Mouse (Mus musculus) mature B cell (primary cell): ENCODE data around the gene Opcml.

ENCODE experiments used
- in situ Hi-C: fragments of 300-500 bp; cut with MboI; formaldehyde crosslinking; loops from 2 replicates; pipeline ENCODE4 v1.14.3; 2019

Gene Opcml

DNA sequence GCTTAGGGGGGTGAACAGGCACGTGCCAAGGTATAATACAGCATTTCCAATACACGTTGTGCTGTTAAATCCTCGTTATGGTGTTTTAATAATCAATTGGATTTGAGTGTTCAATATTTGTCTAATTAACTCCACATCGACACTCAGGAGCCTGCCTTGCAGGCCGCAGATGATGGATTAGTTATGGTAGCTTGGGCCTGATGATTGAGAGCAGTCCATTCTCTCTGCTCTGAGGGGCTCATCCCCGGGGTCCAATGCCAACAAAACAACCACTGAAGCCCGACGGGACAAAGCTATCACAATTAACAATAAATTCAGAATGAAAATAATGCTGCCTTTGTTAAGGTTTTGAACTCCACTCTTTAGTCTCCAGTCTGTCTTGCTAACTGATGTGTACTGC is 641.6 kb downstream of the Opcml start:
- in situ Hi-C loops: no loop called here

DNA sequence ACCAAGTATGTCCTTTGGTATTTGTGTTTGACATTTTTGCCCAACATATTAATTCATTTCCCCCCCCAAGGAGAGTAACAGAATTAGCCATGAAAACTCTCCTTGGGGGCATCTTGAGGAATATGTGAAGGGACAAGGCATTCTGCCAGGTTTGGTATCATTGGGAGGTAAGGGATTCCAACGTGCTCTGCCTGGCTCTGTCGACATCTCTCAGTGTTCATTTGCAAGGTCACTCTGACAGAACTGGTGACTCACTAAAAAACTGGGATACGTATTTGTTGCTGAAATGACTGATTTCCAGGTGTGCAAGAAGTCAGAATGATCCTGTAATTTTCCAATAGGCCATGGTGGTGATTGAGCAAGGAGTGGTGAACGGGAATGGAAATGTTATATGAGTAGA is 648.2 kb downstream of the Opcml start:
- in situ Hi-C loops: no loop called here

DNA sequence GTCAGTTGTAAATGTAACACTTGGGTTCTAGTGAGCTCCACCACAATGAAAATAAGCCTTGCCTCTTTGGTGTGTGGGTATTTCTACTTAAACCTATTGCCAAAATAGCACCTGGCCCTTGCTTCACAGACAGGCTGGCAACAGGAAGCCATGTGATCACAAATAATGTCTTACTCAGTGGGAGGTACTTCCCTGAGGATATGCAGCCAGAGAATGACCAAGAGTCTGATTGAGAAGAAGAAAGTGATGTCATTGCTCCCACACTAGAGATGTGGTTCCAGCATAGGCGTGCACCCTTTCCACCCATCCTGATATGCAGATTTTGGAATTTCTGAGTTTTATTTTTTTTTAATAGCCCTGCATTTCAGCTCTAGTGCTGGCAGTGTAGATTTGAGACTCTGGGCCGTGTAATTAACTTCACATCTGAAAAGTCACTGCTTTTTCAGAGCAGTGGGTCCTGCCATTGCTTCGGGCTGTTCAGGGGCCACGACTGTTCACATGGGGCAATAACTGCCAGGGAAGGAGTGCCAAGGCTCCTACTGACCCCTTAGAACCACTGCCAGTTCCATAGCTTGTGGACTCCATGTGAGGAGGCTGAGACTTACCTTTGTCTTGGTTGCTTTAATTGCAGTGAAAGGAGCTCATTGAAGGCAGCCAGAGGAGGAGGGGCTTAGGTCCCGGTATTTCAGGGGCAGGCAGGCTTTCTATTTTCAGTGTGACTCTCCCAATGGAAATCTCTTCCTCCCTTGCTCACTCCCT is 649.0 kb downstream of the Opcml start:
- in situ Hi-C loops: no loop called here

GRCm38 (mm10) chr9:28440192-28440795 is 649.7 kb downstream of the Opcml start:
- in situ Hi-C loops: no loop called here

DNA sequence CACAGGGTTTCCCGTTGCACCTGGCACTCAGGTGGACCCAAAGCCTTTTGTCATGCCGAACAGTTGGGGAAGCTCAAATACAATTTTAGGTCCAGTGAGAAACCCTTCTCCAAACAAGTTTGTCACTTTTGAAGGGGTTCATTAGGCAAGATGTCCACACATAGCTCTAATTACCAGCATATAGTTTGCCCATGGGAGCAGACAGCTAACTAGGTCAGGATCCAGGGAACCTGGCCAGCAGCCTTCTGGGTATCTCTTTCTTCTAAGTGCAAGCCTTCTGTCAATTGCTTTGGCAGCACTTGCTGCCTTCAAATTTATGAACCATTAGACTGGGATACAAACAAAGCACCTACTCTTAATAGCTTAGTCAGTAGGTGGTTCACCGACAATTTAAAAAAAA is 653.9 kb downstream of the Opcml start:
- in situ Hi-C loops: no loop called here

- in situ Hi-C loops: no loop called here
These were observed 654.4 kb downstream of the Opcml start for GRCm38 (mm10) chr9:28444972-28445371.

GRCm38 (mm10) chr9:28445863-28446262 is 655.3 kb downstream of the Opcml start:
- in situ Hi-C loops: no loop called here

GRCm38 (mm10) chr9:28446278-28447064 is 655.9 kb downstream of the Opcml start:
- in situ Hi-C loops: no loop called here

DNA sequence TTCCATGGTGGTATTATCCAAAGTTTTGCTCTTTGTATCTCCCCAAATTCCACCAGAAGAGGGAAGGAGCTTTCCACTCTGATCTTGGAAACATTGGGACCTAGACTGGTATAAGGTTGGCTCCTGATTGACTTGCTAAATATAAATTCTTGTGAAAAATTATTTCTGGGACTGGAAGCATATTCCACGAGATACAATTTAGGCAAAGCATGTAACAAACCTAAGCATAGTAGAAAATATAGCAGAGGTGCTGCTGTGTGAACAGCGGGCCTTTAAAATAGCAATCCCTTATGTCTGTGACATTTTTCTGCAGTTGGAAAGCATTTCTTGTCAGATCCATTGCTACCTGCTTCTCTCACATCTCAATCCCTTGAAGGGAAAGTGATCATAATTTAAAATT is 661.9 kb downstream of the Opcml start:
- in situ Hi-C loops: no loop called here

DNA sequence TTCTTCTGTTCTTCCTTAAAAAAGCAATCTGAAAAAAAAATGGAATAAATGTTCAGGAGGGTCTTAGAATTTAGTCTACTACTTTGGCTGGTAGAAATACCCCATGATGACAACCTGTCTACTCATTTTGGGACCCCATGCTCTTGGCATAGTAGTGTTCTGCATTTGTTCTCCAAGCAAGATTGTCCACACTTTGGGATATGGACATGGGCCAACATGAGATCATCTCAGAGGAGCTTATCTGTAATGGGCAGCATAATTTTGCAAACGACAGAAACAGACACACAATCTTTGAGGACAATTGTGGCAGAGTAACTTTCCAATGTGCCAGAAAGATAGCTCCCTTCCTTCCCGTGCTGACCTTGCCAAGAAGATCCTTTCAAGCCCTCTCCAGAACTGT is 662.5 kb downstream of the Opcml start:
- in situ Hi-C loops: no loop called here

GRCm38 (mm10) chr9:28457982-28458770 is 667.6 kb downstream of the Opcml start:
- in situ Hi-C loops: no loop called here

GRCm38 (mm10) chr9:28463622-28464021 is 673.0 kb downstream of the Opcml start:
- in situ Hi-C loops: no loop called here

- in situ Hi-C loops: no loop called here
These were observed 678.8 kb downstream of the Opcml start for GRCm38 (mm10) chr9:28469419-28469818.

- in situ Hi-C loops: no loop called here
These were observed 680.9 kb downstream of the Opcml start for GRCm38 (mm10) chr9:28471501-28471900.

DNA sequence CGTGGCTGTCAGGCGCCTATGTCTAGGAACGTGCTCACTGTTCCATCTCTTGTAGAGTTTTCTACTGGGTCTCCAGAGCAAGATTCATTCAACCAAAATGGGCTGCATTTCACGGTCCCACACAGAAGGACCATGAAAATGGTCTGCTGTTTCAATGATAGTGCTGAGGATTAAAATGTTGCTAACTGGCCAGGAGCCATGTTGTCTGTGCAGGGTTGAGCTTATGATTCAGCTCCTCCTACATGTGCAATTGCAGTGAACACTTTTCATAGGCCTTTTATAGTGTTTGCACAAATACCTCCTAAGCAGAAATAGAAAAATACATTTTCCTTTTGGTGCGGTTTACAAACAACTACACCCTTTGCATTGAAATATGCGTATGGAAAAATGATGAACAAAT is 684.0 kb downstream of the Opcml start:
- in situ Hi-C loops: no loop called here

DNA sequence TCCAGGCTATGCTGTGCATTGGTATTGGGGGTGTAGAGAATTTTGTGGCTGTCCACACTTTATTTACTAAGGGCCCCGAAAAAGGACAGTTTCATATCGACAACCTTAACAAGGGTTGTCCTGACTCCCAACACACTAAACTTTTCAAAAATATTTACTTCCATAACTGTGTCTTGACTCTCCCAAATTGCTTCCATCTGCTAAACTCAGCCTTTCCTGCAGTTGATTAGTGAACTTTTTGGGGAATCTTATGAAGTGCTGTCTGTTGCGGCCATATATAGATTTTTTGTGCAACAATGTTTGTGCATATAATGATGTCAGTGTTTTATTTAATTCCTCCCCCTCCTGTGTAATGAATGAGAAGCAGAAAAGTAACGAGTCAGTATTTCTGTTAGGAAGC is 690.7 kb downstream of the Opcml start:
- in situ Hi-C loops: no loop called here

DNA sequence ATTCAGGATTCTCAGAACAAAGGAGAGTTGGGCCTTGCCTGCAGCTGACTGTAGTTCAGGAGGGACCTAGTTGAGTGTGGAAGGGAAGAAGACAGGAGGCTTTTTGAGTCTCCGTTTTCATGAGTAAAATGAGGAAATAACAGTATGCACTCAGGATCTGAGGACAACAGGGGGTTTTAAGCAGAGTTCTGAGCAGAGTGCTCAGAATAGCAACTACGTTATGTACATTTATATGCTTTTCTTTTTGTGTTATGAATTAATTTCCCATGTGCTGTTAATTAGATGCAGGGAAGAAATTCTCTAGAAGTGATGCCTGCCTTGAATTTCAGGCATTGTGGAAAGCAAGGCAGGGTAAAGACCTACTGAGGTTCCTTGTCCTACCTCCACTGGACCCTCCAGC is 697.9 kb downstream of the Opcml start:
- in situ Hi-C loops: no loop called here

DNA sequence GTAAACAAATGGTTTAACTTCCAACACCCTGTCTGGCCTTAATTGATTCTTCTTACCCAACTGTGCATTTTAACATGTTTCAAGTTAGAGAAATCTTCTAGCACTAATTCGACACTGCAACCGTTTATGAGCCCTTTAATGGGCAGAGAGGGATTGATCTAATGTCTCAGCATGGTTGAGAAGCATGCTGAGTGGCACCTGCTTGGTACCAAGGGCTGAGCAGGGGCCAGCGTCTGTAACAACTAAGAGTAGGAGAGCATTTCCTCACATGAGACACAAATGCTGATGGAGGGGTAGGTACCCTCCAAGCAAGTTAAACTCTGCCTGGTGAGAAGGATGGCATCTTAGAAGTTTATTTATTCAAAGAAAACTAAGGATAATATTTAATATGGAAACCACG is 699.3 kb downstream of the Opcml start:
- in situ Hi-C loops: no loop called here

DNA sequence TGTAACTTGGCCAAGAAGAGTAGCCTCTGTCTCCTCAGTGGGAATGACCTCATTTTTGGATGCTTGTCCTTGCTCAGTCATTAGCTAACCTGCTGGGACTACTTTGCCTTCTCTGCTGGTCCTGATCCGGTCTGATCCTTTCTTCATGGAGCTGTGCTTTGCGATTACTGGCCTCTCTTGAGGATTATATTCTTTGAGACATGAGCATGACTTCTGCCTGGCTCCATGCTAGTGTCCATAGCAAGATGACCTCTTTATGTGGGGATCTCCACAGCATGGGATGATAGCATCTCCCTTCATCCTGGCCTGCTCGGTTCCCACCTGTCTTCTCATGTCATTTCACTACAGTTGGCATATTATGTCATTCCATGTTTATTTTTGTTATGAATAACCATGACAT is 699.8 kb downstream of the Opcml start:
- in situ Hi-C loops: no loop called here

- in situ Hi-C loops: no loop called here
These were observed 709.5 kb downstream of the Opcml start for GRCm38 (mm10) chr9:28499841-28500794.

DNA sequence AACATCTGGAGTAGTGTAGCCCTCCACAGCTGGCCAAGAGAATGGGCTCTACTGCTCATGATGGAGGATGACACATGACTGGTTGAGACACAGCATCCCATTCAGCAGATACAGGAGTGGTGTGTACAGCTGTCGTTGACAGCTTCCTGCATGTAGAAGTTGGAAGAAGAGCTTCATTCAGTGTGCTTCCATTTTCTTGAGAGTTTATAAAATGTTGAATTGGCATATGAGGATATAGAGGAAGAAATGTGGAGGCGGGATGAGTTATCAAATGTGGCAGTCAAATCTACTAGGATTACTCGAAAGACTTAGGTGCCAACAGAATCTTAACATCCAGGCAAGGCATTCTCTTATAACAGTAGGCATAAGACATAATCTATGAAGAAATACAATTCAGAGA is 723.3 kb downstream of the Opcml start:
- in situ Hi-C loops: no loop called here
